ENCODE assay signal across 15 mouse cellular contexts in the genomic region with DNA sequence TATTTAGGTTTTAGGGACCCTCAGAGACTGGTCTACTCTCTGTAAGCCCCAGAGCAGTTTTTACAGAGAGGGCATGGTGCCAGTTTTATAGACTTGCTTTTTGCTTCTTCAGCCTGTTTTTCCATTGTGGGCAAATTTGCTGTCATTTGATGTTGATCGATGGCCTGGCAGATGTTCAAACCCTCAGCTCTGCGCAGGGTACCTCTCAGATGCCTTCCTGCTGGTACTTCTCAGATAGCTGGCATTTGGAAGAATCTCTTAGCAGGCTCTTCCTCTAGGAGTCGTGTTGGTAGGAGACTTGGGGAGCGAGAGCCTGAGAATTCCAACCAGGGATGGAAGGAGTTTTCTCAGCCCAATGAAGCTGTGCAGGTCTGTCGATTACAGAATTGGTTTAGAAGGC. TPM values are rescaled to one million over a fixed set of nuclear protein-coding genes. Genes with fewer than 3 reads are reported as not detected.
DNase-seq lines count a peak whose midpoint lies in the region; ATAC-seq and TF ChIP-seq lines count a peak whose summit lies in the region.
"Had no signal": no experiment of that assay in that cellular context is flagged by ENCODE, and none has a peak within 500 bp of the region (broad histone marks: within the 10 kb centered on the region; RNA-seq: fewer than 3 reads in every experiment).

No protein-coding gene starts in this region.

- no peaks in the 10 kb centered on the region for H3K36me3 ChIP-seq in forebrain, embryonic 15.5 days
- no peaks in the 10 kb centered on the region for H3K36me3 ChIP-seq in forebrain, embryonic 14.5 days (ENCODE audit: control insufficient read depth, insufficient read depth, low read length)
- H3K36me3 ChIP-seq in lung, embryonic 16.5 days (ENCODE audit: control insufficient read depth, insufficient read depth, low read length), result no peaks in the 10 kb centered on the region
- H3K36me3 ChIP-seq in neural tube, embryonic 15.5 days, result no peaks in the 10 kb centered on the region
- no peaks in the 10 kb centered on the region for H3K36me3 ChIP-seq in forebrain, postnatal 0 days (ENCODE audit: insufficient read depth)
- H3K36me3 ChIP-seq: liver, embryonic 15.5 days had no signal

- no peak for DNase-seq in forebrain, embryonic 14.5 days (ENCODE audit: low spot score)
- no peak for DNase-seq in lung, postnatal 36 days
- DNase-seq in brain, embryonic 14.5 days (ENCODE audit: low read depth), result peak; percentile 35
- DNase-seq in forebrain, postnatal 0 days, result no peak
- DNase-seq in thymus, postnatal 0 days (ENCODE audit: low spot score), result no peak
- DNase-seq: heart, adult 18-20 months; heart, postnatal 10 days; kidney, adult 11 months; thymus, adult 18-20 months had no signal

- H3K4me1 ChIP-seq in forebrain, embryonic 15.5 days, result 0 out of 2 replicates have a peak, but pooled peaks cover 7% of the 10 kb centered on the region
- no peaks in the 10 kb centered on the region for H3K4me1 ChIP-seq in forebrain, embryonic 14.5 days (ENCODE audit: control insufficient read depth, insufficient read depth, low read length)
- H3K4me1 ChIP-seq in lung, embryonic 16.5 days (replicated peaks; ENCODE audit: control insufficient read depth, insufficient read depth, low read length), result peaks cover 7% of the 10 kb centered on the region; the same call in 1 of the 2 replicates
- peaks cover 14% of the 10 kb centered on the region for H3K4me1 ChIP-seq in neural tube, embryonic 15.5 days
- H3K4me1 ChIP-seq in forebrain, postnatal 0 days (ENCODE audit: insufficient read depth), result peaks cover 4% of the 10 kb centered on the region; the same call in 1 of the 2 replicates
- H3K4me1 ChIP-seq: liver, embryonic 15.5 days had no signal

- H3K9me3 ChIP-seq in forebrain, embryonic 15.5 days, result no peaks in the 10 kb centered on the region
- H3K9me3 ChIP-seq in forebrain, embryonic 14.5 days (replicated peaks; ENCODE audit: control insufficient read depth, low read length), result no peaks in the 10 kb centered on the region
- H3K9me3 ChIP-seq in lung, embryonic 16.5 days (ENCODE audit: control insufficient read depth, low read length), result no peaks in the 10 kb centered on the region
- no peaks in the 10 kb centered on the region for H3K9me3 ChIP-seq in neural tube, embryonic 15.5 days (replicated peaks)
- no peaks in the 10 kb centered on the region for H3K9me3 ChIP-seq in forebrain, postnatal 0 days (ENCODE audit: low read length)
- H3K9me3 ChIP-seq: liver, embryonic 15.5 days had no signal

- TF ChIP-seq CTCF in brain, embryonic 14.5 days (IDR thresholded peaks at IDR 0.05; ENCODE audit: borderline replicate concordance, extremely low read depth, insufficient read depth, insufficient read length), result no peak
- TF ChIP-seq CTCF in forebrain, postnatal 0 days (IDR thresholded peaks at IDR 0.05; ENCODE audit: low read depth), result no peak

- no peak overlapping the region for H3K9ac ChIP-seq in forebrain, embryonic 15.5 days (replicated peaks)
- no peak overlapping the region for H3K9ac ChIP-seq in forebrain, embryonic 14.5 days (ENCODE audit: low read length)
- H3K9ac ChIP-seq in lung, embryonic 16.5 days (ENCODE audit: low read length), result no peak overlapping the region
- no peak overlapping the region for H3K9ac ChIP-seq in neural tube, embryonic 15.5 days (replicated peaks)
- H3K9ac ChIP-seq in forebrain, postnatal 0 days, result no peak overlapping the region
- H3K9ac ChIP-seq: liver, embryonic 15.5 days had no signal

- H3K4me3 ChIP-seq in forebrain, embryonic 15.5 days, result no peak overlapping the region
- H3K4me3 ChIP-seq in forebrain, embryonic 14.5 days (ENCODE audit: low read depth, low read length), result no peak overlapping the region
- H3K4me3 ChIP-seq in lung, embryonic 16.5 days (ENCODE audit: low read length), result no peak overlapping the region
- no peak overlapping the region for H3K4me3 ChIP-seq in neural tube, embryonic 15.5 days (replicated peaks)
- no peak overlapping the region for H3K4me3 ChIP-seq in forebrain, postnatal 0 days (ENCODE audit: low read depth, low read length)
- H3K4me3 ChIP-seq: liver, embryonic 15.5 days had no signal

- no peak for ATAC-seq in forebrain, embryonic 15.5 days (replicated peaks)
- no peak for ATAC-seq in forebrain, embryonic 14.5 days
- no peak for ATAC-seq in lung, embryonic 16.5 days (ENCODE audit: low read depth)
- ATAC-seq in neural tube, embryonic 15.5 days (ENCODE audit: low FRiP score), result peak; percentile 26; the same call in 1 of the 2 replicates
- ATAC-seq in forebrain, postnatal 0 days, result no peak
- ATAC-seq: activated CD4-positive, CD25-positive, alpha-beta regulatory T cell, adult 4 months had no signal

- H3K27me3 ChIP-seq in forebrain, embryonic 15.5 days, result no peaks in the 10 kb centered on the region
- H3K27me3 ChIP-seq in forebrain, embryonic 14.5 days (replicated peaks; ENCODE audit: control insufficient read depth, insufficient read depth, low read length), result no peaks in the 10 kb centered on the region
- no peaks in the 10 kb centered on the region for H3K27me3 ChIP-seq in lung, embryonic 16.5 days (ENCODE audit: control insufficient read depth, insufficient read depth, low read depth, low read length)
- H3K27me3 ChIP-seq in neural tube, embryonic 15.5 days (replicated peaks), result no peaks in the 10 kb centered on the region
- H3K27me3 ChIP-seq in forebrain, postnatal 0 days (ENCODE audit: insufficient read depth, low read length), result no peaks in the 10 kb centered on the region

- H3K4me2 ChIP-seq in forebrain, embryonic 15.5 days (replicated peaks), result no peak overlapping the region
- no peak overlapping the region for H3K4me2 ChIP-seq in forebrain, embryonic 14.5 days (ENCODE audit: low read length)
- no peak overlapping the region for H3K4me2 ChIP-seq in lung, embryonic 16.5 days (ENCODE audit: low read depth, low read length)
- no peak overlapping the region for H3K4me2 ChIP-seq in neural tube, embryonic 15.5 days
- no peak overlapping the region for H3K4me2 ChIP-seq in forebrain, postnatal 0 days (ENCODE audit: low read depth)
- H3K4me2 ChIP-seq: liver, embryonic 15.5 days had no signal

- no peak for TF ChIP-seq POLR2A in brain, embryonic 14.5 days (IDR thresholded peaks at IDR 0.05; ENCODE audit: borderline replicate concordance, extremely low read depth, insufficient read depth, insufficient read length, poor library complexity, severe bottlenecking)

- 74% methylated on average over 5 of the region's 5 CpGs for WGBS in forebrain, embryonic 15.5 days
- WGBS in forebrain, embryonic 14.5 days, result 71% methylated on average over 5 of the region's 5 CpGs
- WGBS in lung, embryonic 16.5 days, result 46% methylated on average over 5 of the region's 5 CpGs
- WGBS in neural tube, embryonic 15.5 days, result 57% methylated on average over 5 of the region's 5 CpGs
- WGBS in forebrain, postnatal 0 days, result 69% methylated on average over 5 of the region's 5 CpGs

- H3K27ac ChIP-seq in forebrain, embryonic 15.5 days (replicated peaks), result 0 out of 2 replicates have a peak overlapping the region, but pooled peaks have one; percentile 27
- H3K27ac ChIP-seq in forebrain, embryonic 14.5 days (ENCODE audit: low read depth, low read length), result no peak overlapping the region
- 0 out of 2 replicates have a peak overlapping the region, but pooled peaks have one; percentile 2 for H3K27ac ChIP-seq in lung, embryonic 16.5 days (ENCODE audit: low read length)
- H3K27ac ChIP-seq in neural tube, embryonic 15.5 days (replicated peaks), result 0 out of 2 replicates have a peak overlapping the region, but pooled peaks have one; percentile 9
- H3K27ac ChIP-seq in forebrain, postnatal 0 days (ENCODE audit: low read depth, low read length), result no peak overlapping the region
- H3K27ac ChIP-seq: liver, embryonic 15.5 days had no signal

RNA-seq across cellular contexts. Expression of a gene that starts 51.3 kb away (rescaled TPM):
- polyA plus RNA-seq in forebrain, embryonic 15.5 days (2015; fragmentation: Nextera tagmentation; extraction: Ambion mirVana), result 69.5 and 71.9 TPM in 2 replicates
- polyA plus RNA-seq in forebrain, embryonic 14.5 days (2014; fragmentation: Nextera tagmentation; extraction: Ambion mirVana), result 69.7 and 70.6 TPM in 2 replicates
- 3.8 and 7.2 TPM in 2 replicates for polyA plus RNA-seq in lung, embryonic 16.5 days (2015; fragmentation: Nextera tagmentation; extraction: Ambion mirVana)
- 59.3 and 82.4 TPM in 2 replicates for polyA plus RNA-seq in brain, embryonic 14.5 days (2012; rRNA removed)
- polyA plus RNA-seq in neural tube, embryonic 15.5 days (2015; fragmentation: Nextera tagmentation; extraction: Ambion mirVana), result 64.3 and 75.1 TPM in 2 replicates
- 129 and 142 TPM in 2 replicates for total RNA-seq in forebrain, postnatal 0 days (2014; rRNA removed)
- polyA plus RNA-seq in forebrain, postnatal 0 days (2015; fragmentation: Nextera tagmentation; extraction: Ambion mirVana), result 62.0 and 81.8 TPM in 2 replicates
- 0.36 and 0.38 TPM in 2 replicates for polyA plus RNA-seq in thymus, postnatal 0 days (2015; fragmentation: Nextera tagmentation; extraction: Ambion mirVana)
- total RNA-seq: megakaryocyte, adult 5-6 weeks had no signal

Comparison
In these comparisons a context has a peak if more than half of its experiments do, and no peak if none do; other contexts are left out.
1. H3K27ac ChIP-seq: peak in forebrain, embryonic 15.5 days (single experiment), lung, embryonic 16.5 days (single experiment) and neural tube, embryonic 15.5 days (single experiment); none in forebrain, embryonic 14.5 days (single experiment) and forebrain, postnatal 0 days (single experiment).